Mouse (Mus musculus): Measurements from ENCODE around the gene Tinf2. TPM values are rescaled to one million over a fixed set of nuclear protein-coding genes. Genes with fewer than 3 reads are reported as not detected.

Tinf2 gene
- total RNA-seq, 2 experiments from 2014 or later, result 31.5 to 50.7 TPM

- ATAC-seq (replicated peaks; ENCODE audit: low FRiP score, poor library complexity, severe bottlenecking), result no peak
These were observed 25.8 kb upstream of the Tinf2 start for GRCm38 (mm10) chr14:55707397-55707796.

- no peak for ATAC-seq (replicated peaks; ENCODE audit: low FRiP score, poor library complexity, severe bottlenecking)
These were observed 24.5 kb upstream of the Tinf2 start for GRCm38 (mm10) chr14:55706051-55706600.

GRCm38 (mm10) chr14:55702761-55703160 lies 21.1 kb upstream of the Tinf2 start:
- no peak for ATAC-seq (replicated peaks; ENCODE audit: low FRiP score, poor library complexity, severe bottlenecking)

- no peak for ATAC-seq (replicated peaks; ENCODE audit: low FRiP score, poor library complexity, severe bottlenecking)
These were observed 19.5 kb upstream of the Tinf2 start for GRCm38 (mm10) chr14:55701131-55701530.

- ATAC-seq (replicated peaks; ENCODE audit: low FRiP score, poor library complexity, severe bottlenecking), result no peak
These were observed 15.6 kb upstream of the Tinf2 start for GRCm38 (mm10) chr14:55697226-55697625.

- ATAC-seq (replicated peaks; ENCODE audit: low FRiP score, poor library complexity, severe bottlenecking), result no peak
These were observed 7.8 kb upstream of the Tinf2 start for GRCm38 (mm10) chr14:55689433-55689832.

GRCm38 (mm10) chr14:55682118-55682493 lies 486 bp upstream of the Tinf2 start:
- peak; percentile 32 for ATAC-seq (replicated peaks; ENCODE audit: low FRiP score, poor library complexity, severe bottlenecking)

- no peak for ATAC-seq (replicated peaks; ENCODE audit: low FRiP score, poor library complexity, severe bottlenecking)
These were observed 4.0 kb downstream of the Tinf2 start for GRCm38 (mm10) chr14:55677615-55678014.

- ATAC-seq (replicated peaks; ENCODE audit: low FRiP score, poor library complexity, severe bottlenecking), result no peak
These were observed 8.9 kb downstream of the Tinf2 start for GRCm38 (mm10) chr14:55672741-55673060.

- ATAC-seq (replicated peaks; ENCODE audit: low FRiP score, poor library complexity, severe bottlenecking), result peak; percentile 97
These were observed 9.5 kb downstream of the Tinf2 start, which contains the start of the genes Gmpr2 and Nedd8 for GRCm38 (mm10) chr14:55671833-55672740. Gene Gmpr2 (plus strand): TSS chr14:55671941. Gene Nedd8 (minus strand): TSS chr14:55672124.

GRCm38 (mm10) chr14:55671486-55671832 lies 10.2 kb downstream of the Tinf2 start:
- peak; percentile 21 for ATAC-seq (replicated peaks; ENCODE audit: low FRiP score, poor library complexity, severe bottlenecking)

- 0 out of 2 replicates have a peak, but pooled peaks have one; percentile 12 for ATAC-seq (replicated peaks; ENCODE audit: low FRiP score, poor library complexity, severe bottlenecking)
These were observed 21.0 kb downstream of the Tinf2 start for GRCm38 (mm10) chr14:55660636-55661035.

- ATAC-seq (replicated peaks; ENCODE audit: low FRiP score, poor library complexity, severe bottlenecking), result peak; percentile 98
These were observed 21.6 kb downstream of the Tinf2 start, which contains the start of gene Mdp1 for GRCm38 (mm10) chr14:55659960-55660573. Gene Mdp1 (minus strand): TSS chr14:55660508.

GRCm38 (mm10) chr14:55658011-55658410 lies 23.6 kb downstream of the Tinf2 start:
- no peak for ATAC-seq (replicated peaks; ENCODE audit: low FRiP score, poor library complexity, severe bottlenecking)

- no peak for ATAC-seq (replicated peaks; ENCODE audit: low FRiP score, poor library complexity, severe bottlenecking)
These were observed 24.7 kb downstream of the Tinf2 start for GRCm38 (mm10) chr14:55656935-55657334.

GRCm38 (mm10) chr14:55651528-55651927 lies 30.1 kb downstream of the Tinf2 start:
- ATAC-seq (replicated peaks; ENCODE audit: low FRiP score, poor library complexity, severe bottlenecking), result no peak

GRCm38 (mm10) chr14:55649884-55650283 lies 31.7 kb downstream of the Tinf2 start, which contains the start of gene Tssk4:
Gene Tssk4 (plus strand): TSS chr14:55650184.
- no peak for ATAC-seq (replicated peaks; ENCODE audit: low FRiP score, poor library complexity, severe bottlenecking)

- ATAC-seq (replicated peaks; ENCODE audit: low FRiP score, poor library complexity, severe bottlenecking), result no peak
These were observed 37.2 kb downstream of the Tinf2 start for GRCm38 (mm10) chr14:55644261-55644888.

- peak; percentile 84 for ATAC-seq (replicated peaks; ENCODE audit: low FRiP score, poor library complexity, severe bottlenecking)
These were observed 38.3 kb downstream of the Tinf2 start, which contains the start of gene Tm9sf1 for GRCm38 (mm10) chr14:55643060-55643907. Gene Tm9sf1 (minus strand): TSS chr14:55643806.
